Mouse (Mus musculus) CH12.LX (cell line): Measurements from ENCODE around the gene Timp2.
"Not testable (repeated sequence)": the region's sequence is repeated elsewhere in the genome, so short reads cannot be mapped to it uniquely, and the experiment has no call there.

Experiments used
- CTCF ChIP-seq, 2 experiments: IDR thresholded peaks in 1 of 2; conservative IDR thresholded peaks in 1 of 2; 2 replicates each; pipeline ENCODE4 v1.5.1; 2011 to 2012; ENCODE audit warnings: low read depth in 2 of 2, low read length in 2 of 2, improper control_type of control experiment in 1 of 2, inconsistent platforms in 1 of 2, mild to moderate bottlenecking in 1 of 2, moderate library complexity in 1 of 2
- USF2 ChIP-seq: conservative IDR thresholded peaks from 2 replicates; pipeline ENCODE4 v1.6.1; 2011; ENCODE audit warnings: low read depth, low read length, improper control_type of control experiment

DNA sequence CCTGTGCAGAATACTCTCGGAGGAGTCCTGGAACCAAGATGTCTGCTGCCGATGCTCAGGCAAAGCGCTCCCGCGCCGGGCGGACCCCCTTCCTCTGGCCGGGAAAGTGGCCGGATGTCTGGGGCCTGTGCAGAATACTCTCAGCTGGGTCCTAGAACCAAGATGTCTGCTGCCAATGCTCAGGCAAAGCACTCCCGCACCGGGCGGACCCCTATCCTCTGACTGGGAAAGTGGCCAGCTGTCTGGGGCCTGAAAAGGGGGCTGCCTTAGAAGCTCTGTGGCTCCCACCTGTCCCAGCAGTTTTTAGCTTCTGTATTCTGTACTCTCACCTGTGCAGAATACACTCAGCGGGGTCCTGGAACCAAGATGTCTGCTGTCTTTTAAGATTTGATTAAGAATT is 32.3 kb upstream of the Timp2 start:
- not testable (repeated sequence) for TF ChIP-seq USF2; CTCF (conservative IDR thresholded peaks at IDR 0.05 in 1 of 2, IDR thresholded peaks at IDR 0.05 in 1 of 2; ENCODE audit: low read depth in 2 of 2, low read length in 2 of 2)
